Mouse (Mus musculus) CH12.LX (cell line): ENCODE results near the gene Clip1.

ENCODE experiments used
- CTCF ChIP-seq, 2 experiments: IDR thresholded peaks in 1 of 2; conservative IDR thresholded peaks in 1 of 2; 2 replicates each; pipeline ENCODE4 v1.5.1; 2011 to 2012; ENCODE audit warnings: low read depth in 2 of 2, low read length in 2 of 2, improper control_type of control experiment in 1 of 2, inconsistent platforms in 1 of 2, mild to moderate bottlenecking in 1 of 2, moderate library complexity in 1 of 2
- GABPA ChIP-seq: IDR thresholded peaks from 2 replicates; pipeline ENCODE4 v1.6.1; 2012; ENCODE audit warnings: low read depth, low read length, improper control_type of control experiment, inconsistent platforms; ENCODE audit not compliant: insufficient replicate concordance
- JUN ChIP-seq: IDR thresholded peaks from 2 replicates; pipeline ENCODE4 v1.6.1; 2011; ENCODE audit warnings: low read depth, mild to moderate bottlenecking, low read length, improper control_type of control experiment, moderate library complexity; ENCODE audit not compliant: insufficient read depth
- JUND ChIP-seq: conservative IDR thresholded peaks from 2 replicates; pipeline ENCODE4 v1.6.1; 2011; ENCODE audit warnings: low read depth, low read length, improper control_type of control experiment
- KAT2A ChIP-seq: IDR thresholded peaks from 2 replicates; pipeline ENCODE4 v1.6.1; 2012; ENCODE audit warnings: low read length, improper control_type of control experiment, inconsistent platforms; ENCODE audit not compliant: insufficient replicate concordance
- MAFK ChIP-seq: IDR thresholded peaks from 2 replicates; pipeline ENCODE4 v1.6.1; 2011; ENCODE audit warnings: low read length, improper control_type of control experiment; ENCODE audit not compliant: insufficient replicate concordance
- MAZ ChIP-seq: IDR thresholded peaks from 2 replicates; pipeline ENCODE4 v1.6.1; 2012; ENCODE audit warnings: low read depth, mild to moderate bottlenecking, inconsistent platforms, low read length, improper control_type of control experiment, moderate library complexity
- PAX5 ChIP-seq: IDR thresholded peaks from 2 replicates; pipeline ENCODE4 v1.6.1; 2012; ENCODE audit warnings: low read length, inconsistent platforms, mixed read lengths
- POLR2A ChIP-seq: IDR thresholded peaks from 2 replicates; pipeline ENCODE4 v1.6.1; 2011; ENCODE audit warnings: low read depth, mild to moderate bottlenecking, improper control_type of control experiment, low read length
- TCF12 ChIP-seq: IDR thresholded peaks from 2 replicates; pipeline ENCODE4 v1.6.1; 2014; ENCODE audit warnings: low read depth, mild to moderate bottlenecking, inconsistent platforms, low read length, improper control_type of control experiment
- USF2 ChIP-seq: conservative IDR thresholded peaks from 2 replicates; pipeline ENCODE4 v1.6.1; 2011; ENCODE audit warnings: low read depth, low read length, improper control_type of control experiment

DNA sequence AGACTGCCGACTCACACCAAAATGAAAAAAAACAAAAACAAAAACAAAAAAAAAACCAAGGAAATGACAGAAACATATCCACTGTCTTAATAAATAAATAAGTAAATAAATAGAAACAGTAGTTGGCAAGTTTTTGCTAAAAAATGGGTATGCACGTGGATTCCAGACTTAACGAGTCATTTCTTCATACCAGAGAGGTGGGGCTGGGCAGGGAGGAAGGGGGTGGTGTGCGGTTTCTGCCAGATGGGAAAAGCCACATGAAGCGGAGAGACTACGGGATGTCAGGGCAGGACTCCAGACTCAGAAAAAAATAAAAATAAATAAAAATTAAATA is 1.4 kb downstream of the Clip1 start:
- TF ChIP-seq CTCF (conservative IDR thresholded peaks at IDR 0.05 in 1 of 2, IDR thresholded peaks at IDR 0.05 in 1 of 2; ENCODE audit: low read depth in 2 of 2, low read length in 2 of 2) (no peak), USF2 (no peak), POLR2A (no peak), KAT2A (no peak), MAFK (no peak), MAZ (no peak), PAX5 (no peak), JUND (no peak), GABPA (no peak), TCF12 (no peak), JUN (no peak)
